Mouse (Mus musculus): ENCODE data around the gene Scube2. TPM values are rescaled to one million over a fixed set of nuclear protein-coding genes. Genes with fewer than 3 reads are reported as not detected.

The Scube2 gene
- polyA plus RNA-seq, 1 experiment from 2014 or later: 0.79 TPM

- Histone ChIP-seq H3K4me3 (ENCODE audit: low read depth, low read length) (no peak overlapping the region), H3K27ac (replicated peaks) (no peak overlapping the region), H3K4me2 (replicated peaks; ENCODE audit: low read depth) (no peak overlapping the region), H3K9me3 (ENCODE audit: control insufficient read depth, low read length) (no peaks in the 10 kb centered on the region), H3K4me1 (replicated peaks; ENCODE audit: control insufficient read depth, insufficient read depth) (no peaks in the 10 kb centered on the region), H3K9ac (ENCODE audit: low read length) (no peak overlapping the region), H3K36me3 (ENCODE audit: control insufficient read depth, insufficient read depth, low read length) (no peaks in the 10 kb centered on the region), H3K27me3 (ENCODE audit: control insufficient read depth, insufficient read depth, low read length) (no peaks in the 10 kb centered on the region)
- ATAC-seq (ENCODE audit: low FRiP score, low TSS enrichment) (no peak), DNase-seq (ENCODE audit: low spot score) (no peak)
- WGBS: 72% methylated on average over 2 of the region's 2 CpGs
- TF ChIP-seq EP300 (optimal IDR thresholded peaks at IDR 0.05) (no peak), CTCF (IDR thresholded peaks at IDR 0.05; ENCODE audit: low read depth) (no peak)
Observed at GRCm38 (mm10) chr7:109794556-109794955, 70.9 kb downstream of the Scube2 start.

- Histone ChIP-seq H3K9ac (ENCODE audit: low read length) (no peak overlapping the region), H3K36me3 (ENCODE audit: control insufficient read depth, insufficient read depth, low read length) (no peaks in the 10 kb centered on the region), H3K4me2 (replicated peaks; ENCODE audit: low read depth) (no peak overlapping the region), H3K4me3 (ENCODE audit: low read depth, low read length) (no peak overlapping the region), H3K9me3 (ENCODE audit: control insufficient read depth, low read length) (no peaks in the 10 kb centered on the region), H3K27ac (replicated peaks) (no peak overlapping the region), H3K4me1 (replicated peaks; ENCODE audit: control insufficient read depth, insufficient read depth) (no peaks in the 10 kb centered on the region), H3K27me3 (ENCODE audit: control insufficient read depth, insufficient read depth, low read length) (no peaks in the 10 kb centered on the region)
- 66% methylated on average over 2 of the region's 2 CpGs for WGBS
- DNase-seq (ENCODE audit: low spot score): peak; percentile 62
- TF ChIP-seq EP300 (optimal IDR thresholded peaks at IDR 0.05): no peak
- peak; percentile 88 for TF ChIP-seq CTCF (IDR thresholded peaks at IDR 0.05; ENCODE audit: low read depth)
- ATAC-seq (ENCODE audit: low FRiP score, low TSS enrichment): peak; percentile 71
Observed at GRCm38 (mm10) chr7:109792759-109793158, 72.7 kb downstream of the Scube2 start.

GRCm38 (mm10) chr7:109790818-109791217 lies 74.7 kb downstream of the Scube2 start:
- ATAC-seq (ENCODE audit: low FRiP score, low TSS enrichment): no peak
- Histone ChIP-seq H3K36me3 (ENCODE audit: control insufficient read depth, insufficient read depth, low read length) (no peaks in the 10 kb centered on the region), H3K4me3 (ENCODE audit: low read depth, low read length) (no peak overlapping the region), H3K27ac (replicated peaks) (no peak overlapping the region), H3K4me1 (replicated peaks; ENCODE audit: control insufficient read depth, insufficient read depth) (no peaks in the 10 kb centered on the region), H3K4me2 (replicated peaks; ENCODE audit: low read depth) (no peak overlapping the region), H3K9me3 (ENCODE audit: control insufficient read depth, low read length) (no peaks in the 10 kb centered on the region), H3K27me3 (ENCODE audit: control insufficient read depth, insufficient read depth, low read length) (no peaks in the 10 kb centered on the region), H3K9ac (ENCODE audit: low read length) (no peak overlapping the region)
- DNase-seq (ENCODE audit: low spot score): no peak
- TF ChIP-seq CTCF (IDR thresholded peaks at IDR 0.05; ENCODE audit: low read depth): no peak
- TF ChIP-seq EP300 (optimal IDR thresholded peaks at IDR 0.05): no peak
- 60% methylated on average over 3 of the region's 3 CpGs for WGBS

GRCm38 (mm10) chr7:109787860-109788259 lies 77.6 kb downstream of the Scube2 start:
- no peak for ATAC-seq (ENCODE audit: low FRiP score, low TSS enrichment)

GRCm38 (mm10) chr7:109783281-109783680 lies 82.2 kb downstream of the Scube2 start:
- ATAC-seq (ENCODE audit: low FRiP score, low TSS enrichment) (no peak), DNase-seq (ENCODE audit: low spot score) (no peak)
- Histone ChIP-seq H3K27me3 (ENCODE audit: control insufficient read depth, insufficient read depth, low read length) (no peaks in the 10 kb centered on the region; the same call in 1 of the 2 replicates), H3K4me2 (replicated peaks; ENCODE audit: low read depth) (no peak overlapping the region), H3K36me3 (ENCODE audit: control insufficient read depth, insufficient read depth, low read length) (no peaks in the 10 kb centered on the region), H3K9me3 (ENCODE audit: control insufficient read depth, low read length) (no peaks in the 10 kb centered on the region), H3K27ac (replicated peaks) (no peak overlapping the region), H3K9ac (ENCODE audit: low read length) (no peak overlapping the region), H3K4me3 (ENCODE audit: low read depth, low read length) (no peak overlapping the region), H3K4me1 (replicated peaks; ENCODE audit: control insufficient read depth, insufficient read depth) (peaks cover 5% of the 10 kb centered on the region; the same call in 1 of the 2 replicates)
- TF ChIP-seq EP300 (optimal IDR thresholded peaks at IDR 0.05) (no peak), CTCF (IDR thresholded peaks at IDR 0.05; ENCODE audit: low read depth) (no peak)
- 32% methylated on average over 7 of the region's 7 CpGs for WGBS

More at GRCm38 (mm10) chr7:109787860-109788259, 77.6 kb downstream of the Scube2 start:
- Histone ChIP-seq H3K4me2 (replicated peaks; ENCODE audit: low read depth) (no peak overlapping the region), H3K4me3 (ENCODE audit: low read depth, low read length) (no peak overlapping the region), H3K36me3 (ENCODE audit: control insufficient read depth, insufficient read depth, low read length) (no peaks in the 10 kb centered on the region), H3K4me1 (replicated peaks; ENCODE audit: control insufficient read depth, insufficient read depth) (no peaks in the 10 kb centered on the region), H3K9ac (ENCODE audit: low read length) (no peak overlapping the region), H3K27ac (replicated peaks) (no peak overlapping the region), H3K27me3 (ENCODE audit: control insufficient read depth, insufficient read depth, low read length) (no peaks in the 10 kb centered on the region), H3K9me3 (ENCODE audit: control insufficient read depth, low read length) (no peaks in the 10 kb centered on the region)
- no peak for DNase-seq (ENCODE audit: low spot score)
- 75% methylated on average over 2 of the region's 2 CpGs for WGBS
- no peak for TF ChIP-seq CTCF (IDR thresholded peaks at IDR 0.05; ENCODE audit: low read depth)
- no peak for TF ChIP-seq EP300 (optimal IDR thresholded peaks at IDR 0.05)

- Histone ChIP-seq H3K4me3 (ENCODE audit: low read depth, low read length) (peak within 1 kb of the TSS; percentile 48), H3K27me3 (ENCODE audit: control insufficient read depth, insufficient read depth, low read length) (no peaks in the 10 kb centered on the region; the same call in 1 of the 2 replicates), H3K9ac (ENCODE audit: low read length) (peak within 1 kb of the TSS; percentile 45; the same call in 1 of the 2 replicates), H3K4me2 (replicated peaks; ENCODE audit: low read depth) (peak within 1 kb of the TSS; percentile 94), H3K4me1 (replicated peaks; ENCODE audit: control insufficient read depth, insufficient read depth) (peaks cover 5% of the 10 kb centered on the region; the same call in 1 of the 2 replicates), H3K9me3 (ENCODE audit: control insufficient read depth, low read length) (no peaks in the 10 kb centered on the region), H3K36me3 (ENCODE audit: control insufficient read depth, insufficient read depth, low read length) (no peaks in the 10 kb centered on the region), H3K27ac (replicated peaks) (no peak within 1 kb of the TSS)
- DNase-seq (ENCODE audit: low spot score) (peak; percentile 83), ATAC-seq (ENCODE audit: low FRiP score, low TSS enrichment) (peak; percentile 88)
- WGBS: 2% methylated on average over 40 of the region's 52 CpGs
- TF ChIP-seq EP300 (optimal IDR thresholded peaks at IDR 0.05) (no peak), CTCF (IDR thresholded peaks at IDR 0.05; ENCODE audit: low read depth) (no peak)
Observed at GRCm38 (mm10) chr7:109781470-109782203, 83.8 kb downstream of the Scube2 start, which contains the start of gene Nrip3. Gene Nrip3, minus strand, starts transcription at chr7:109782025.
